Mouse (Mus musculus): Measurements from ENCODE around the gene Nol10. TPM values are rescaled to one million over a fixed set of nuclear protein-coding genes. Genes with fewer than 3 reads are reported as not detected.
"Not testable (repeated sequence)": the region's sequence is repeated elsewhere in the genome, so short reads cannot be mapped to it uniquely, and the experiment has no call there.

Nol10 gene
- polyA plus RNA-seq, 1 experiment, result 3.3 TPM

DNA sequence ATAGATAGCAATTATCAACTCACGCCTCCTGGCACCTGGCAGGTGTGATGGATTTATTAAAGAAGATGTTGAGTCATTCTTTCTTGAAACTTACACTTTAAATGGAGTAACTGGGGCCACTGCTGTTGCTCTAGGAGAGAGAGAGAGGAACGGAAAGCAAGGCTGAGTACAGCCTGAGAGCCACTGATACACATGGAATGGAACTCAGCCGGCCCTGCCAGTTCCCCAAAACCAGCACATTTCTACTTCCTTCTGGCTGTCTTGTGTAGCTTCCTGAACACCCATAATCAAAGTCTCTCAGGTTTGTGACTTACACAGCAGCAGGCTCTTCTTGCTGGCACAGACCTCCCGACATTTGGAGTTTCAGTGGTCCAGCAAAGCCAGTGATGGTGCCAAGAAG is 118.5 kb downstream of the Nol10 start:
- Histone ChIP-seq H3K36me3 (replicated peaks; ENCODE audit: low read length) (no peaks in the 10 kb centered on the region), H3K27me3 (replicated peaks) (peaks cover 10% of the 10 kb centered on the region), H3K4me1 (peaks cover 32% of the 10 kb centered on the region), H3K9me3 (0 out of 2 replicates have a peak, but pooled peaks cover 6% of the 10 kb centered on the region), H3K4me3 (replicated peaks) (no peak overlapping the region)
- no peak for TF ChIP-seq GATA1 (IDR thresholded peaks at IDR 0.05; ENCODE audit: borderline replicate concordance, low read length)
- no peak for TF ChIP-seq FLI1 (IDR thresholded peaks at IDR 0.05; ENCODE audit: low read length)

DNA sequence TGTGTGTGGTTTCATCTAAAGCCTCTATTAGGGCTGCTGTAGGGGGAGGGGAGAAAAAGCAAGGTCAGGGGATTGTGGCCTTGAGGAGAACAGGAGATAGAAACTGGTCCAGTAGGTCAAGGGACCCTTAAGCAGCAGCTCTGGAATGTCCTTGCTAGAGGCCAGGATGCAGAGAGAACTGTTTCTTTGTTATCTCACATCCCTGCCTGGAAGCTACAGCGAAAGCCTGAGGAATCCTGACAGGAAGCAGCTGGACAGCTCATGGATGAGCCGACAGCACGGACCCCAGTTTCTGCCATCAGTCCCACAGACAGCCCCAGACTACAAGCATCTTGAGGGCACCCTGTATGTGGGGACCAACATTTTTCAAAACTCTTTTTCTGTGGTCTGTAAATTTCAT is 120.1 kb downstream of the Nol10 start:
- TF ChIP-seq FLI1 (IDR thresholded peaks at IDR 0.05; ENCODE audit: low read length) (no peak), GATA1 (IDR thresholded peaks at IDR 0.05; ENCODE audit: borderline replicate concordance, low read length) (no peak)
- H3K27me3 ChIP-seq (replicated peaks), result peaks cover 19% of the 10 kb centered on the region
- 0 out of 2 replicates have a peak, but pooled peaks cover 6% of the 10 kb centered on the region for H3K9me3 ChIP-seq
- H3K4me1 ChIP-seq, result peaks cover 32% of the 10 kb centered on the region
- no peak overlapping the region for H3K4me3 ChIP-seq (replicated peaks)
- H3K36me3 ChIP-seq (replicated peaks; ENCODE audit: low read length), result no peaks in the 10 kb centered on the region

DNA sequence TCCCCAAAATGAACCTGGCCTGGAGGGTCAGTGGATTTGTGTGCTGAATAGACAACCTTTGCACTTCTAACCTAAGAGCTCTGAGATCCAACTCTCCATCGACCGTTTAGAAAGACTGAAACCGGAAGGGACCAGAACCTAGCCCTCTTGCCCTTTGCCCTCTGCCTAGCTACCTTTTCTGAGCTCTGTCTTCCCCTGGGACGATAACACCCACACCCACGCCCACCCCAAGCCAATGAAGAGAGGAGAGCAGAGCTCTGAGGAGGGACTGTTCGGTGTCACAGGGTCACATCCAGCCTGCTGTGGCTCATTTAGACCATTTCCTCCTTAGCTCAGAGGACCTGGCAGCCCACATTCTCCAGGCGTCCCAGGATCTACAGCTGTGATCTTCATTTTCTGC is 121.6 kb downstream of the Nol10 start:
- Histone ChIP-seq H3K4me3 (replicated peaks) (no peak overlapping the region), H3K27me3 (replicated peaks) (peaks cover 32% of the 10 kb centered on the region), H3K4me1 (peaks cover 32% of the 10 kb centered on the region), H3K36me3 (replicated peaks; ENCODE audit: low read length) (no peaks in the 10 kb centered on the region), H3K9me3 (0 out of 2 replicates have a peak, but pooled peaks cover 6% of the 10 kb centered on the region)
- TF ChIP-seq GATA1 (IDR thresholded peaks at IDR 0.05; ENCODE audit: borderline replicate concordance, low read length) (no peak), FLI1 (IDR thresholded peaks at IDR 0.05; ENCODE audit: low read length) (no peak)

DNA sequence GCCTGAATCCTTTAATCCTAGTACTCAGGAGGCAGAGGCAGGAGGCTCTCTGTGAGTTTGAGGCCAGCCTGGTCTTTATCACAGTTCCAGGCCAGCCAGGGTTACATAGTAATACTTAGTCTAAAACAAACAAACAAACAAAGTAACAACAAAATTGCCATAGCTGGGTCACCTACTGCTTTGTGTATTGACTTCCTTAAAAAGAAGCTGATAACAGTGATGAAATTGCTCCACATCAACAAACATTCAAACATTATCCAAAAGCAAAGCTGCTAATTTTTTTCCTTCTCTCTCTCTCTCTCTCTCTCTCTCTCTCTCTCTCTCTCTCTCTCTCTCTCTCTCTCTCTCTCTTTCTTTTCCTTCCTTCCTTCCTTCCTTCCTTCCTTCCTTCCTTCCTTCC is 122.3 kb downstream of the Nol10 start:
- peaks cover 32% of the 10 kb centered on the region for H3K4me1 ChIP-seq
- H3K27me3 ChIP-seq (replicated peaks), result peaks cover 35% of the 10 kb centered on the region
- H3K9me3 ChIP-seq; H3K4me3 ChIP-seq (replicated peaks); H3K36me3 ChIP-seq (replicated peaks; ENCODE audit: low read length): not testable (repeated sequence)

DNA sequence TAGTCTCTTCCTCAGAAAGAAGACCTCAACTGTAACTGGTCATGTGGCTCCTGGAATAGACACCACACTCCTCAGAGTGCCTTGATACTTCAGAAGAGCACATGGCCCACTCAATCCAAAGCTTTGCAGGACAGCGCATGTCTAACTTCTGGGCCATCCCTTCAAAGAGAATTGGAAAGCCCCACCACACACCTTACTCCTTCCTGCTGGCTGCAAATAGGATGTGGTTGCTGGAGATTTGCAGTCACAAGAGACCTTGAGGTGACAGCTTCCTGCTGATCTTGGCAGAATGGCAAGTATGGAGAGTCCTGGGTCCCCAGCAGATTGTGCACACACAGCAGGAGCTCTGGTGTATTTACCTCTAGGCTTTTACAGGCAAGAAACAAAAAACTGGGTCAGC is 123.1 kb downstream of the Nol10 start:
- peaks cover 38% of the 10 kb centered on the region for H3K27me3 ChIP-seq (replicated peaks)
- TF ChIP-seq FLI1 (IDR thresholded peaks at IDR 0.05; ENCODE audit: low read length) (no peak), GATA1 (IDR thresholded peaks at IDR 0.05; ENCODE audit: borderline replicate concordance, low read length) (no peak)
- no peak overlapping the region for H3K4me3 ChIP-seq (replicated peaks)
- peaks cover 31% of the 10 kb centered on the region for H3K4me1 ChIP-seq
- H3K9me3 ChIP-seq, result no peaks in the 10 kb centered on the region
- no peaks in the 10 kb centered on the region for H3K36me3 ChIP-seq (replicated peaks; ENCODE audit: low read length)

DNA sequence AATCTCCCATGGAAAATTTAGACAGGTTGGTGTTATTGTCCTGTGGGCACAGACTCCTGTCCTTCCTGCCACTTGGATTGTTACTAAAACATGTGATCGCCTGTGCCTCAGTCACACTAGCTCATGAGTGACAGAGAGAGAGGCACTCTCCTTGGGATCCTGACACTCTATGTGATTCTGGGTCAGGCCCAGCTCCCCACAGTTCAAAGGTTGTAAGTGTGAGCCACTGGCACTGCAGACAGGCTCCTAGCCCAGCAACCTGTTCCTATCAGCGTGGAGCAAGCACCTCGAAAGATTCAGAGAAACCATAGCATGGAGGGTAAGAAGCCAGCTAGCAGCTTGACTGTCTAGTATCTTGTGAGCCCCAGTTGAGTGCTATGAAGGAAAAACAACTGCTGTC is 124.9 kb downstream of the Nol10 start:
- TF ChIP-seq GATA1 (IDR thresholded peaks at IDR 0.05; ENCODE audit: borderline replicate concordance, low read length) (no peak), FLI1 (IDR thresholded peaks at IDR 0.05; ENCODE audit: low read length) (no peak)

DNA sequence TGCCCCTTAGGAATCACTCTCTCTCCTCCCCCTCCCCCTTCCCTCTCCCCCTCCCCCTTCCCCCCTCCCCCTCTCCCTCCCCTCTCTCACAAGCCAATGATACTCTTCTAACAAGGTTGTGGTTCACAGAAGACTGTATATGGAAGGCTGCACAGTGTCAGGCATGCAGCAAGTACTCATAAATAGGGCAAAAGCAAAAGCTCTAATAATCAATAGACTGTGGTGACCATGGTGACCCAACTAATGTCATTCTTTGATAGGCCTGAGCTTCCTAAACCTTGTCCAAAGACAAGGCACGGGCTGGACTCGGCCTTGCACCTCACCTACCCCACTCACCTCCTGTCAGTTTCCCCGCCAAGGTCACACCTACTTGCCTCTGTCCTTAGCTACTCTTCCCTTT is 125.6 kb downstream of the Nol10 start:
- Histone ChIP-seq H3K27me3 (replicated peaks) (peaks cover 41% of the 10 kb centered on the region), H3K4me3 (replicated peaks) (no peak overlapping the region), H3K4me1 (peaks cover 8% of the 10 kb centered on the region; the same call in 1 of the 2 replicates), H3K9me3 (no peaks in the 10 kb centered on the region), H3K36me3 (replicated peaks; ENCODE audit: low read length) (no peaks in the 10 kb centered on the region)
- TF ChIP-seq GATA1 (IDR thresholded peaks at IDR 0.05; ENCODE audit: borderline replicate concordance, low read length), result no peak
- TF ChIP-seq FLI1 (IDR thresholded peaks at IDR 0.05; ENCODE audit: low read length), result no peak

More for the DNA sequence above, 124.9 kb downstream of the Nol10 start:
- Histone ChIP-seq H3K9me3 (no peaks in the 10 kb centered on the region), H3K36me3 (replicated peaks; ENCODE audit: low read length) (no peaks in the 10 kb centered on the region), H3K4me1 (peaks cover 14% of the 10 kb centered on the region), H3K4me3 (replicated peaks) (no peak overlapping the region), H3K27me3 (replicated peaks) (peaks cover 37% of the 10 kb centered on the region)

DNA sequence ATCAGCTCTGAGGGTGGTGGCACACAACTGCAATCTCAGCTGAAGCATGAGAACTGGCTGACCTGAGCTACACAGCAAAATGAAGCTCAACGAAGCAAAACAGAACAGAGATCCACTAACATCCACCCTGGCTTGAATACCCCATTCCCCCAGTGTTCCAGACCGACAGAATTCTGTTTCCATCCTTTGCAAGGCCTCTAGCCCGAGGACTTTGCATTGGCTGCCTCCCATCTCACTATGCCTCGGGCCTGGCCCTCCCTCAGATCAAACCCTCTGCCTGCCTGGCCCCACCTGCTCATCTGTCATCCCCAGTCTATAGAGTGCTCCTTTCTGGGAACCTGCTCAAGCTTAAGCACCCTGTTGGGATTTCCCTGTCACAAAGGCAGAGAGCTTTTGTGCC is 126.4 kb downstream of the Nol10 start:
- Histone ChIP-seq H3K27me3 (replicated peaks) (peaks cover 39% of the 10 kb centered on the region), H3K4me3 (replicated peaks) (no peak overlapping the region)
- TF ChIP-seq GATA1 (IDR thresholded peaks at IDR 0.05; ENCODE audit: borderline replicate concordance, low read length), result no peak
- TF ChIP-seq FLI1 (IDR thresholded peaks at IDR 0.05; ENCODE audit: low read length), result no peak

DNA sequence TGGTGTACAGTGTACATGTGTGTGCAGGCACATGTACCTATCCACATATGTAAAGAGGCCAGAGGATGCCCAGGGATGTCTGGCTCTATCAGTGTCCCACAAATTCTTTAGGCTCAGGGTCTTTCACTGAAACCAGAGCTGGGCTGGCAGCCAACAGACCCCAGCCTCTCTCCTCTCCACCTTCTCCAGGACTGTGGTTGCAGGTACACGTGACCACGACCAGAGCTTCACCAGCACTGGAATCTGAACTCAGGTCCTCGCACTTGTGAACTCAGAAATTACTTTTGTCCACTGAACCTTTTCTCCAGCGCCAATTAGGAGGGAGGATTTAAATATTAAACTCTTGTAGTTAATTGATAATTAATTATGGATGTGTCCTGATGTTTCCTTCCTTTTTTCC is 126.9 kb downstream of the Nol10 start:
- H3K4me1 ChIP-seq, result peaks cover 5% of the 10 kb centered on the region; the same call in 1 of the 2 replicates
- no peaks in the 10 kb centered on the region for H3K36me3 ChIP-seq (replicated peaks; ENCODE audit: low read length)
- H3K4me3 ChIP-seq (replicated peaks), result no peak overlapping the region
- peaks cover 37% of the 10 kb centered on the region for H3K27me3 ChIP-seq (replicated peaks)
- no peaks in the 10 kb centered on the region for H3K9me3 ChIP-seq
- no peak for TF ChIP-seq GATA1 (IDR thresholded peaks at IDR 0.05; ENCODE audit: borderline replicate concordance, low read length)
- TF ChIP-seq FLI1 (IDR thresholded peaks at IDR 0.05; ENCODE audit: low read length), result no peak

More for the DNA sequence above, 126.4 kb downstream of the Nol10 start:
- Histone ChIP-seq H3K9me3 (no peaks in the 10 kb centered on the region), H3K36me3 (replicated peaks; ENCODE audit: low read length) (no peaks in the 10 kb centered on the region), H3K4me1 (peaks cover 8% of the 10 kb centered on the region; the same call in 1 of the 2 replicates)

DNA sequence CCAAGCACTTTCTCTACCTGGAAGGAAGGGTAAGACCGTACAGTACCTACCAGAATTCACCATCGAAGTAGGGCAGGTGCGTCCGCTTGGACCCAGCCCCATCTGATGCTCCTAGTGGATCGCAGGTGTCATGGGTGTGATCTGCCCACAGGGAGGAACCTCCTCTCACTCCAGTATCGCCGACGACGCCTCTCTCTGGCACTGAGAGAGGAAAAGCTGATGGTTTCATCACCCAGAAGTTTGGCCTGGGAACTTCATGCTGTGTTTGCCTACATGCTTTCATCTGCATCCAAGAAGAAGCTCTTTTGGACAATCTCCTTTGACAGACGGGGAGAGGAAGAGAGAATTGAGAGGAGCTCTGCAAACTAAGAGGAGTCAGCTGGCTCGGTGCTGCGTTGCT is 129.9 kb downstream of the Nol10 start:
- Histone ChIP-seq H3K4me3 (replicated peaks) (no peak overlapping the region), H3K27me3 (replicated peaks) (peaks cover 27% of the 10 kb centered on the region), H3K4me1 (peaks cover under 1% of the 10 kb centered on the region; the same call in 1 of the 2 replicates), H3K36me3 (replicated peaks; ENCODE audit: low read length) (no peaks in the 10 kb centered on the region), H3K9me3 (no peaks in the 10 kb centered on the region)
- TF ChIP-seq FLI1 (IDR thresholded peaks at IDR 0.05; ENCODE audit: low read length) (no peak), GATA1 (IDR thresholded peaks at IDR 0.05; ENCODE audit: borderline replicate concordance, low read length) (no peak)

DNA sequence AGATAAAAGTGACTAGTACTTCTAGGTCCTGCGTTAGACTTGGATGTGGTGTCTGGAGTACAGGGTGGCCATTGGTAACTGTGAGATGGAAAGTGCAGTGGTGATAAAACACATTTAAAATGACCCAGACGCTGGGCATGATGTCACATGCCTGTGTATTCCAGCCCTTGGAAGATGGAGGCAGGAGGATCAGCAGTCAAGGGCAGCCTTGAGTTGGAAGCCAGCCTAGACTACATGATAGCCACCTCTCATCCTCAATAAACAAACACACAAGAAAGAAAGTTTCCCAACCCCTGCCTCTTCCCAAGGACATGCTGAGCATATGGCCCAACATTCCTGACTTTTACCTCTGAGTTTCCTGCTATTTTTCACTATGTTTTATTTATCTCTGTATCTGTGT is 130.6 kb downstream of the Nol10 start:
- Histone ChIP-seq H3K36me3 (replicated peaks; ENCODE audit: low read length) (no peaks in the 10 kb centered on the region), H3K27me3 (replicated peaks) (peaks cover 22% of the 10 kb centered on the region), H3K9me3 (no peaks in the 10 kb centered on the region), H3K4me1 (peaks cover 7% of the 10 kb centered on the region), H3K4me3 (replicated peaks) (no peak overlapping the region)
- TF ChIP-seq GATA1 (IDR thresholded peaks at IDR 0.05; ENCODE audit: borderline replicate concordance, low read length) (no peak), FLI1 (IDR thresholded peaks at IDR 0.05; ENCODE audit: low read length) (no peak)

Other genes with a start within 250 kb of the Nol10 start
- not detected in 2 replicates for gene Kcnf1, start 171.6 kb upstream of the Nol10 start, polyA plus RNA-seq (2012; ENCODE audit: insufficient read depth, low replicate concordance)
- gene Pdia6, start 81.9 kb upstream of the Nol10 start, polyA plus RNA-seq (2012; ENCODE audit: insufficient read depth, low replicate concordance), result 5.4 and 50.8 TPM in 2 replicates
- not detected in 2 replicates for gene Atp6v1c2, start 19.1 kb upstream of the Nol10 start, polyA plus RNA-seq (2012; ENCODE audit: insufficient read depth, low replicate concordance)
- 22.6 and 40.7 TPM in 2 replicates for gene Odc1, start 196.3 kb downstream of the Nol10 start, polyA plus RNA-seq (2012; ENCODE audit: insufficient read depth, low replicate concordance)

Data from megakaryocyte, embryonic 14.5 days (primary cell).